Mouse (Mus musculus): Measurements from ENCODE around the gene Ktn1. TPM values are rescaled to one million over a fixed set of nuclear protein-coding genes. Genes with fewer than 3 reads are reported as not detected.

The Ktn1 gene
- polyA plus RNA-seq, 1 experiment from 2014 or later: 14.0 TPM

DNA sequence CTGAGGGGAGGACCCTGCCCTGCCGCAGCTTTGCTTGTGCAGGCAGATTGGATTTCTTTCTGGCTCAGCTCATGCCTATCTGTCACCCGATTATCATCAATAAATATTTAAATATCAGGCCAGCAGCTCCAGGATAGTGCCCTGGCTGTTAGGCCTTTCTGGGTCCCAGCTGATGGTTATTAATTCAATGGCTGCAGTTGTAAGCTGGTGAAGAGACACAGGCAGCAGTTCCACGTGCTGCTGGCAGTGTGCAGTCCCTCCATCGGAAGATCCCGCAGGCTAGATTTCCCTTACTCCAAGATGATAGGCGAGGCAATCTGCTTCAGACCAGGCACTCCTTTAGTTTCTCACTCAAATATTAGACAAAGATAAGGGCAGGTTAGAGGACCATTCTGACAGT is 116.9 kb downstream of the Ktn1 start:
- H3K4me1 ChIP-seq (replicated peaks): no peaks in the 10 kb centered on the region
- DNase-seq: no peak
- H3K4me2 ChIP-seq: no peak overlapping the region
- H3K27ac ChIP-seq: no peak overlapping the region
- no peaks in the 10 kb centered on the region for H3K36me3 ChIP-seq
- H3K27me3 ChIP-seq: no peaks in the 10 kb centered on the region
- H3K9me3 ChIP-seq (replicated peaks): no peaks in the 10 kb centered on the region
- no peak for ATAC-seq (ENCODE audit: low read depth)
- WGBS (ENCODE audit: insufficient replicate concordance): 63% methylated on average over 6 of the region's 6 CpGs
- no peak overlapping the region for H3K4me3 ChIP-seq (replicated peaks)
- no peak overlapping the region for H3K9ac ChIP-seq

GRCm38 (mm10) chr14:47765796-47766195 is 117.5 kb downstream of the Ktn1 start:
- Histone ChIP-seq H3K36me3 (no peaks in the 10 kb centered on the region), H3K27ac (no peak overlapping the region), H3K4me3 (replicated peaks) (no peak overlapping the region), H3K4me2 (no peak overlapping the region), H3K4me1 (replicated peaks) (no peaks in the 10 kb centered on the region), H3K27me3 (no peaks in the 10 kb centered on the region), H3K9ac (no peak overlapping the region), H3K9me3 (replicated peaks) (no peaks in the 10 kb centered on the region)
- 46% methylated on average over 3 of the region's 3 CpGs for WGBS (ENCODE audit: insufficient replicate concordance)
- DNase-seq: no peak
- ATAC-seq (ENCODE audit: low read depth): no peak

- DNase-seq (no peak), ATAC-seq (ENCODE audit: low read depth) (no peak)
- 58% methylated on average over 2 of the region's 2 CpGs for WGBS (ENCODE audit: insufficient replicate concordance)
- no peaks in the 10 kb centered on the region for H3K36me3 ChIP-seq
- no peak overlapping the region for H3K9ac ChIP-seq
- H3K9me3 ChIP-seq (replicated peaks): no peaks in the 10 kb centered on the region
- H3K27me3 ChIP-seq: no peaks in the 10 kb centered on the region
- H3K4me3 ChIP-seq (replicated peaks): no peak overlapping the region
- no peak overlapping the region for H3K4me2 ChIP-seq
- H3K27ac ChIP-seq: no peak overlapping the region
- H3K4me1 ChIP-seq (replicated peaks): no peaks in the 10 kb centered on the region
Measured at GRCm38 (mm10) chr14:47766373-47766772, 118.1 kb downstream of the Ktn1 start.

GRCm38 (mm10) chr14:47771496-47771895 is 123.2 kb downstream of the Ktn1 start:
- no peak for ATAC-seq (ENCODE audit: low read depth)
- 66% methylated on average over 4 of the region's 4 CpGs for WGBS (ENCODE audit: insufficient replicate concordance)

DNA sequence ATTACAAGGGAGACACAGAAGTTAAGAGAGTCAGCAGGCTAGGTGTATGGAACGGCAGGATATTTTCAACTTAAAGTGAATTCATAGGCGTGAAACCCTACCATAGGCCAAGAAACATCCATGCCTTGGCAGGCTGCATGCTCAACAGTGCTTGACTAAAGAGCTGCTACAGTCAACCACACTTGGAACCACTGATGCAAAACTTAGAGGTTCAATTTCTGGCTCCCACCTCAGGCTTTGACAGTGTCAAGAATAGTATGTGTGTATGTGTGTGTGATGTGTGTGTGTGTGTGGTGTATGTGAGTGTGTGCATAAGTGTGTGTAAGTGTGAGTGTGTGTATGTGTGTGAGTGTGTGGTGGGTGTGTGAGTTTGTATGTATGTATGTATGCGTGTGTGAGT is 127.3 kb downstream of the Ktn1 start:
- no peak overlapping the region for H3K4me2 ChIP-seq
- WGBS (ENCODE audit: insufficient replicate concordance): 69% methylated on average over 3 of the region's 3 CpGs
- no peaks in the 10 kb centered on the region for H3K36me3 ChIP-seq
- H3K4me3 ChIP-seq (replicated peaks): no peak overlapping the region
- H3K27ac ChIP-seq: no peak overlapping the region
- DNase-seq: no peak
- no peaks in the 10 kb centered on the region for H3K27me3 ChIP-seq
- H3K4me1 ChIP-seq (replicated peaks): no peaks in the 10 kb centered on the region
- no peak overlapping the region for H3K9ac ChIP-seq
- ATAC-seq (ENCODE audit: low read depth): no peak
- no peaks in the 10 kb centered on the region for H3K9me3 ChIP-seq (replicated peaks)

More at GRCm38 (mm10) chr14:47771496-47771895, 123.2 kb downstream of the Ktn1 start:
- no peak overlapping the region for H3K9ac ChIP-seq
- DNase-seq: no peak
- H3K9me3 ChIP-seq (replicated peaks): no peaks in the 10 kb centered on the region
- H3K36me3 ChIP-seq: no peaks in the 10 kb centered on the region
- H3K4me1 ChIP-seq (replicated peaks): no peaks in the 10 kb centered on the region
- no peak overlapping the region for H3K4me3 ChIP-seq (replicated peaks)
- H3K27ac ChIP-seq: no peak overlapping the region
- H3K4me2 ChIP-seq: no peak overlapping the region
- H3K27me3 ChIP-seq: no peaks in the 10 kb centered on the region

DNA sequence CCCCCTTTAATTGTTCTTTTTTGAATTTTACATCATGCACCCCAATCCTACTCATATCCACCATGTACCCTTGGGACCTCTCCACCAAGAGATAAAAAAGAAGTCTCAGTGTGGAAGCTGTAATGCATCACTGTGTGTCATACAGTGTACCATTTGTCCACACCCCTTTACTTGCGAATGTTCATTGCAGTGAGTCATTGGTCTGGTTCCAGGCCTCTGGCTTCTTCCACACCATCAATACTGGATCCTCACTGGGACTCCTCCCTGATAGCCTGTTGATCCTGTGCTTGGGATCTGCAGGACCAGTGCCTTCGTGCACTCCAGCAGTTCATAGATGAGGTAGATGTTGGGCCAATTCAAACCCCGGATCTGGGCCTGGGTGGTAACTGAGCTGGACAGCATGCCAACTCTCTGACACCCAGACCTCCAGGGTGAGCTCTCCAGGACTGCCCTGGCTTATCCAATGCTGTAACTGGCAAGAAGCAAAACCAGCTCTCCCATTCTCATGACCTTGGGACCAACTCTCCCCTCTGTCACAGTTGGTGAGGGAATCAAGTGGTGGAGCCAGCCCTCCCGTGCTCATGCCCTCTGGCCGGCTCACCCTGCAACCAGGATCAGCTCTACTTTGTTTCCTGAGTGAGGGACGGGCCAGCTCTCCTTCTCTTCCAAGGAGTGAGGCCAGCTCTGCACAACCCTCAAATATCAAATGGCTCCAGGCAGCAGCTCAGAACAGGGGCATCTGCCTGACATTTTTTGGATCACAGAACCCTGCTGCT is 128.2 kb downstream of the Ktn1 start:
- 63% methylated on average over 6 of the region's 6 CpGs for WGBS (ENCODE audit: insufficient replicate concordance)

GRCm38 (mm10) chr14:47786112-47786511 is 137.9 kb downstream of the Ktn1 start:
- Histone ChIP-seq H3K9me3 (replicated peaks) (no peaks in the 10 kb centered on the region), H3K4me3 (replicated peaks) (no peak overlapping the region), H3K4me1 (replicated peaks) (no peaks in the 10 kb centered on the region), H3K27ac (no peak overlapping the region), H3K4me2 (no peak overlapping the region), H3K36me3 (no peaks in the 10 kb centered on the region), H3K27me3 (no peaks in the 10 kb centered on the region), H3K9ac (no peak overlapping the region)
- ATAC-seq (ENCODE audit: low read depth) (no peak), DNase-seq (no peak)
- WGBS (ENCODE audit: insufficient replicate concordance): 33% methylated on average over 4 of the region's 4 CpGs

More for the DNA sequence above, 128.2 kb downstream of the Ktn1 start:
- Histone ChIP-seq H3K9ac (no peak overlapping the region), H3K9me3 (replicated peaks) (no peaks in the 10 kb centered on the region), H3K4me2 (no peak overlapping the region), H3K4me3 (replicated peaks) (no peak overlapping the region), H3K27me3 (no peaks in the 10 kb centered on the region), H3K36me3 (no peaks in the 10 kb centered on the region), H3K27ac (no peak overlapping the region), H3K4me1 (replicated peaks) (no peaks in the 10 kb centered on the region)
- ATAC-seq (ENCODE audit: low read depth): no peak
- DNase-seq: no peak

Other genes starting within 250 kb of the Ktn1 start
- gene Dlgap5, start 230.0 kb upstream of the Ktn1 start, polyA plus RNA-seq (2015; fragmentation: Nextera tagmentation; extraction: Ambion mirVana): 58.4 and 66.0 TPM in 2 replicates
- gene Fbxo34, start 198.0 kb upstream of the Ktn1 start, polyA plus RNA-seq (2015; fragmentation: Nextera tagmentation; extraction: Ambion mirVana): 34.9 and 36.3 TPM in 2 replicates
- 5.9 and 6.9 TPM in 2 replicates for gene Atg14, start 77.8 kb upstream of the Ktn1 start, polyA plus RNA-seq (2015; fragmentation: Nextera tagmentation; extraction: Ambion mirVana)